Mouse (Mus musculus) right cerebral cortex, adult 2 months (tissue): ENCODE data around the gene Ptprd.

ENCODE experiments used
- DNase-seq, 2 experiments: peaks; one replicate each; pipeline ENCODE4 v3.0.0; 2021 to 2022; ENCODE audit warnings: low spot score in 2 of 2

The Ptprd gene

GRCm38 (mm10) chr4:77248918-77249317, 962.8 kb downstream of the Ptprd start:
- DNase-seq, result no peak

GRCm38 (mm10) chr4:77241852-77242455, 969.8 kb downstream of the Ptprd start:
- DNase-seq, result no peak

GRCm38 (mm10) chr4:77238144-77238543, 973.6 kb downstream of the Ptprd start:
- no peak for DNase-seq

- DNase-seq, result no peak
Observed at GRCm38 (mm10) chr4:77233243-77233642, 978.5 kb downstream of the Ptprd start.

GRCm38 (mm10) chr4:77168866-77169265, 1042.9 kb downstream of the Ptprd start:
- DNase-seq, result no peak

GRCm38 (mm10) chr4:77157601-77158000, 1054.2 kb downstream of the Ptprd start:
- no peak for DNase-seq

GRCm38 (mm10) chr4:77155561-77155960, 1056.2 kb downstream of the Ptprd start:
- DNase-seq, result peak; percentile 48 to 54

GRCm38 (mm10) chr4:77155037-77155436, 1056.7 kb downstream of the Ptprd start:
- DNase-seq, result no peak

- no peak for DNase-seq
Observed at GRCm38 (mm10) chr4:77124852-77125251, 1086.9 kb downstream of the Ptprd start.

- DNase-seq, result no peak
Observed at GRCm38 (mm10) chr4:77110894-77111293, 1100.9 kb downstream of the Ptprd start.

- no peak for DNase-seq
Observed at GRCm38 (mm10) chr4:77107291-77107690, 1104.5 kb downstream of the Ptprd start.

- DNase-seq, result peak; percentile 55 to 73
Observed at GRCm38 (mm10) chr4:77083165-77083564, 1128.6 kb downstream of the Ptprd start.

GRCm38 (mm10) chr4:77077607-77078006, 1134.2 kb downstream of the Ptprd start:
- DNase-seq, result no peak

GRCm38 (mm10) chr4:77050536-77051207, 1161.1 kb downstream of the Ptprd start:
- DNase-seq, result no peak

- DNase-seq, result no peak
Observed at GRCm38 (mm10) chr4:77004483-77004882, 1207.3 kb downstream of the Ptprd start.

- no peak for DNase-seq
Observed at GRCm38 (mm10) chr4:76996172-76996571, 1215.6 kb downstream of the Ptprd start.

GRCm38 (mm10) chr4:76989961-76990360, 1221.8 kb downstream of the Ptprd start:
- no peak for DNase-seq

GRCm38 (mm10) chr4:76977056-76977809, 1234.5 kb downstream of the Ptprd start:
- DNase-seq, result no peak

GRCm38 (mm10) chr4:76948251-76948650, 1263.5 kb downstream of the Ptprd start:
- DNase-seq, result peak; percentile 29 to 54

GRCm38 (mm10) chr4:76941382-76942360, 1270.1 kb downstream of the Ptprd start:
- DNase-seq, result no peak

- DNase-seq, result no peak
Observed at GRCm38 (mm10) chr4:76931559-76931958, 1280.2 kb downstream of the Ptprd start.
